Mouse (Mus musculus): ENCODE data around the gene Vsig8. TPM values are rescaled to one million over a fixed set of nuclear protein-coding genes. Genes with fewer than 3 reads are reported as not detected.

Vsig8 gene
- polyA plus RNA-seq, 1 experiment: not detected

GRCm38 (mm10) chr1:172540283-172540820, 15.4 kb upstream of the Vsig8 start:
- no peaks in the 10 kb centered on the region for H3K36me3 ChIP-seq (ENCODE audit: control insufficient read depth, insufficient read depth)
- H3K4me3 ChIP-seq (ENCODE audit: insufficient read depth, poor library complexity, severe bottlenecking): no peak overlapping the region
- no peak for TF ChIP-seq FOSL1 (IDR thresholded peaks at IDR 0.05; ENCODE audit: insufficient read depth, low read length, poor library complexity, severe bottlenecking)
- no peak for TF ChIP-seq MYOD1 (IDR thresholded peaks at IDR 0.05; ENCODE audit: control insufficient read depth, insufficient read length, low read depth)
- no peak for TF ChIP-seq MYOG (IDR thresholded peaks at IDR 0.05; ENCODE audit: control insufficient read depth, extremely low read depth, insufficient read length)
- no peaks in the 10 kb centered on the region for H3K79me3 ChIP-seq (ENCODE audit: low read depth)
- peaks cover 8% of the 10 kb centered on the region for H3K27me3 ChIP-seq (ENCODE audit: control insufficient read depth, insufficient read depth, insufficient read length)
- H3K79me2 ChIP-seq (ENCODE audit: control insufficient read depth, insufficient read depth): no peaks in the 10 kb centered on the region
- no peak overlapping the region for H3ac ChIP-seq (ENCODE audit: control insufficient read depth, insufficient read length, low read depth)

- Histone ChIP-seq H3K79me2 (ENCODE audit: control insufficient read depth, insufficient read depth) (no peaks in the 10 kb centered on the region), H3K36me3 (ENCODE audit: control insufficient read depth, insufficient read depth) (no peaks in the 10 kb centered on the region), H3K27me3 (ENCODE audit: control insufficient read depth, insufficient read depth, insufficient read length) (peaks cover 8% of the 10 kb centered on the region), H3ac (ENCODE audit: control insufficient read depth, insufficient read length, low read depth) (no peak overlapping the region), H3K79me3 (ENCODE audit: low read depth) (no peaks in the 10 kb centered on the region), H3K4me3 (ENCODE audit: insufficient read depth, poor library complexity, severe bottlenecking) (no peak overlapping the region)
- TF ChIP-seq MAX (IDR thresholded peaks at IDR 0.05) (no peak), MYOD1 (IDR thresholded peaks at IDR 0.05; ENCODE audit: control insufficient read depth, insufficient read length, low read depth) (no peak), MYOG (IDR thresholded peaks at IDR 0.05; ENCODE audit: control insufficient read depth, extremely low read depth, insufficient read length) (no peak), CTCF (IDR thresholded peaks at IDR 0.05; ENCODE audit: control insufficient read depth, insufficient read depth, insufficient read length) (no peak), CEBPB (IDR thresholded peaks at IDR 0.05; ENCODE audit: low read depth) (no peak), USF1 (IDR thresholded peaks at IDR 0.05; ENCODE audit: low read depth) (no peak)
Observed at GRCm38 (mm10) chr1:172546062-172546461, 9.7 kb upstream of the Vsig8 start.

- H3K36me3 ChIP-seq (ENCODE audit: control insufficient read depth, insufficient read depth): no peaks in the 10 kb centered on the region
- TF ChIP-seq CEBPB (IDR thresholded peaks at IDR 0.05; ENCODE audit: low read depth): no peak
- no peak for TF ChIP-seq CTCF (IDR thresholded peaks at IDR 0.05; ENCODE audit: control insufficient read depth, insufficient read depth, insufficient read length)
- TF ChIP-seq USF1 (IDR thresholded peaks at IDR 0.05; ENCODE audit: low read depth): no peak
- no peak for TF ChIP-seq FOSL1 (IDR thresholded peaks at IDR 0.05; ENCODE audit: insufficient read depth, low read length, poor library complexity, severe bottlenecking)
- TF ChIP-seq MYOD1 (IDR thresholded peaks at IDR 0.05; ENCODE audit: control insufficient read depth, insufficient read length, low read depth): no peak
- TF ChIP-seq MYOG (IDR thresholded peaks at IDR 0.05; ENCODE audit: control insufficient read depth, extremely low read depth, insufficient read length): no peak
- TF ChIP-seq MAX (IDR thresholded peaks at IDR 0.05): no peak
- no peaks in the 10 kb centered on the region for H3K79me2 ChIP-seq (ENCODE audit: control insufficient read depth, insufficient read depth)
- no peak overlapping the region for H3K4me3 ChIP-seq (ENCODE audit: insufficient read depth, poor library complexity, severe bottlenecking)
- no peak overlapping the region for H3ac ChIP-seq (ENCODE audit: control insufficient read depth, insufficient read length, low read depth)
- no peaks in the 10 kb centered on the region for H3K79me3 ChIP-seq (ENCODE audit: low read depth)
- peaks cover 7% of the 10 kb centered on the region for H3K27me3 ChIP-seq (ENCODE audit: control insufficient read depth, insufficient read depth, insufficient read length)
Observed at GRCm38 (mm10) chr1:172548501-172548900, 7.2 kb upstream of the Vsig8 start.

DNA sequence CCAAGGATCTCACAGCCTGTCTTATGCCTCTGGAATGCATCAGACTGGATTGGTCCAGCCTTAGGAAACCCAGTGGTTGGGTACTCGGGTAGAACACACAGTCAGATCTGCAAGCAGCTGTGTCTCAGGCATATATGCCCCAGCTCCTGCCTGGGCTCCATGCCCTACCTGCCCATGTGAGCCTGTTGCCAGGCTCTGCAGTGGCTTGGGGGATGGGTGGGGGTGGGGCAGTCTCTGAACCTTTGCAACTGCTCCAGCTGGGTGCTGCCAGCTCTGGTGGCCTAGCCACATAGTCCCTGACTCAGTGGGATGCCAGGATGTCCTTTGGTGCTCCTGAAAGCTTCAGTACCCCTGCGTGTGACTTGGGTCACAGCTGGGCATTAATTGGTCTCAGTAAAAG, 6.4 kb upstream of the Vsig8 start:
- Histone ChIP-seq H3ac (ENCODE audit: control insufficient read depth, insufficient read length, low read depth) (no peak overlapping the region), H3K4me3 (ENCODE audit: insufficient read depth, poor library complexity, severe bottlenecking) (no peak overlapping the region), H3K79me3 (ENCODE audit: low read depth) (no peaks in the 10 kb centered on the region), H3K79me2 (ENCODE audit: control insufficient read depth, insufficient read depth) (no peaks in the 10 kb centered on the region), H3K36me3 (ENCODE audit: control insufficient read depth, insufficient read depth) (no peaks in the 10 kb centered on the region), H3K27me3 (ENCODE audit: control insufficient read depth, insufficient read depth, insufficient read length) (peaks cover 4% of the 10 kb centered on the region)
- no peak for TF ChIP-seq CTCF (IDR thresholded peaks at IDR 0.05; ENCODE audit: control insufficient read depth, insufficient read depth, insufficient read length)
- TF ChIP-seq MYOG (IDR thresholded peaks at IDR 0.05; ENCODE audit: control insufficient read depth, extremely low read depth, insufficient read length): no peak
- TF ChIP-seq MAX (IDR thresholded peaks at IDR 0.05): no peak
- no peak for TF ChIP-seq CEBPB (IDR thresholded peaks at IDR 0.05; ENCODE audit: low read depth)

DNA sequence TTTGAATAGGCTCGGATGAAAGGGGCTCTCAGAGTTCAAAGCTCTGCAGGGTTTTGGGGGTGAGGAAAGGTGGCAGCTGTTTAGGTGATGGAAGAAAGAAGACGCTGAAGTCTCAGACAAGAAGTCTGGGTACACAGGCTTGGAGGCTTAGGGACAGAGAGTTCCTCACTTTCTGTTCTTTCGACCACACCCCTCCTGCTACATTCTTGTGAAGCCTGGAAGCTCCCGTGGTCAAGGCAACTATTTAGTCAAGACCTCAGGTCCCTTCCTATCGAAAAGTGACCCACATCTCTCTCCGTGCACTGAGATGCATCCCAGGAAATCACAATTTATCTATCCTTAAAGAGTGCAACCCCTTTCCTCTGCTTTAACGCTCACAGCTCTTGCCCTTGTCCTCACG, 6.0 kb upstream of the Vsig8 start:
- H3ac ChIP-seq (ENCODE audit: control insufficient read depth, insufficient read length, low read depth): no peak overlapping the region
- H3K79me3 ChIP-seq (ENCODE audit: low read depth): no peaks in the 10 kb centered on the region
- H3K79me2 ChIP-seq (ENCODE audit: control insufficient read depth, insufficient read depth): no peaks in the 10 kb centered on the region
- TF ChIP-seq CTCF (IDR thresholded peaks at IDR 0.05; ENCODE audit: control insufficient read depth, insufficient read depth, insufficient read length) (no peak), MYOG (IDR thresholded peaks at IDR 0.05; ENCODE audit: control insufficient read depth, extremely low read depth, insufficient read length) (no peak), MAX (IDR thresholded peaks at IDR 0.05) (no peak), MYOD1 (IDR thresholded peaks at IDR 0.05; ENCODE audit: control insufficient read depth, insufficient read length, low read depth) (no peak), USF1 (IDR thresholded peaks at IDR 0.05; ENCODE audit: low read depth) (no peak), CEBPB (IDR thresholded peaks at IDR 0.05; ENCODE audit: low read depth) (no peak), FOSL1 (IDR thresholded peaks at IDR 0.05; ENCODE audit: insufficient read depth, low read length, poor library complexity, severe bottlenecking) (no peak)
- no peak overlapping the region for H3K4me3 ChIP-seq (ENCODE audit: insufficient read depth, poor library complexity, severe bottlenecking)
- H3K36me3 ChIP-seq (ENCODE audit: control insufficient read depth, insufficient read depth): no peaks in the 10 kb centered on the region
- peaks cover 4% of the 10 kb centered on the region for H3K27me3 ChIP-seq (ENCODE audit: control insufficient read depth, insufficient read depth, insufficient read length)

DNA sequence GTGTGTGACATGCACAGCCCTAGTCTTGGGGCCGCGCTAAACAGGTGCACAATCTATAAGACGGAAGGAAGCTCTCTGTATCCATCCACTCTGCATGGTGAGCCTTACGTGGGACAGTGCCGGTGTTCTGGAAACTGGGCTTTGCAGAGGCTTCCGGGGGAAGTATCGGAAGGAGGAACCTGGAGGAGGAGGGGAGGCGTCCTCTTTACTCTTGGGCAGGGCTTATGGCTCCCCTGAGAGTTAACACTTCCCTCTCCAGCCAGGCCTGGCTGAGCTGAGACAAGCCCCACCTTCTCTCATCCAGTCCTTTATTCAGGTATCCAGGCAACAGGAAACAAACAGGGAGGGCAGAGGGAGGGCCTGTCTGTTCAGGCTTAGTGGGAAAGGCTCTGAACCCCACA, 5.2 kb upstream of the Vsig8 start:
- Histone ChIP-seq H3K4me3 (ENCODE audit: insufficient read depth, poor library complexity, severe bottlenecking) (no peak overlapping the region), H3K36me3 (ENCODE audit: control insufficient read depth, insufficient read depth) (no peaks in the 10 kb centered on the region)
- TF ChIP-seq CTCF (IDR thresholded peaks at IDR 0.05; ENCODE audit: control insufficient read depth, insufficient read depth, insufficient read length): no peak
- no peak for TF ChIP-seq MYOG (IDR thresholded peaks at IDR 0.05; ENCODE audit: control insufficient read depth, extremely low read depth, insufficient read length)
- TF ChIP-seq CEBPB (IDR thresholded peaks at IDR 0.05; ENCODE audit: low read depth): no peak
- TF ChIP-seq MAX (IDR thresholded peaks at IDR 0.05): no peak
- no peak for TF ChIP-seq MYOD1 (IDR thresholded peaks at IDR 0.05; ENCODE audit: control insufficient read depth, insufficient read length, low read depth)
- no peak for TF ChIP-seq FOSL1 (IDR thresholded peaks at IDR 0.05; ENCODE audit: insufficient read depth, low read length, poor library complexity, severe bottlenecking)
- no peak for TF ChIP-seq USF1 (IDR thresholded peaks at IDR 0.05; ENCODE audit: low read depth)

More for the DNA sequence above, 5.2 kb upstream of the Vsig8 start:
- Histone ChIP-seq H3ac (ENCODE audit: control insufficient read depth, insufficient read length, low read depth) (no peak overlapping the region), H3K27me3 (ENCODE audit: control insufficient read depth, insufficient read depth, insufficient read length) (peaks cover 4% of the 10 kb centered on the region), H3K79me3 (ENCODE audit: low read depth) (no peaks in the 10 kb centered on the region), H3K79me2 (ENCODE audit: control insufficient read depth, insufficient read depth) (no peaks in the 10 kb centered on the region)
